Mouse (Mus musculus) heart, embryonic 14.5 days (tissue): ENCODE data around the gene Ly6g5b. TPM values are rescaled to one million over a fixed set of nuclear protein-coding genes. Genes with fewer than 3 reads are reported as not detected.
A peak's percentile ranks its signal among the peaks of the same experiment; 100 is the strongest.

Experiments used
- ATAC-seq: fragments of 200-750 bp; cut with Nextera tagmentation; 2 replicates; pipeline ENCODE4 v1.8.0; 2017; ENCODE audit warnings: low read depth, moderate TSS enrichment; ENCODE audit not compliant: insufficient number of reproducible peaks, insufficient read depth, low FRiP score
- H3K27ac ChIP-seq, 2 experiments: fragments of 200-500 bp in 1 of 2; fragments of 300-500 bp in 1 of 2; sonication (generic) in 1 of 2; replicated peaks in 1 of 2; 2 replicates each; pipeline ENCODE4 v1.5.1; 2012 to 2014; ENCODE audit warnings: low read depth in 2 of 2, low read length in 2 of 2, control low read depth in 1 of 2, mild to moderate bottlenecking in 1 of 2, mixed read lengths in 1 of 2; ENCODE audit not compliant: control insufficient read depth in 1 of 2, insufficient read depth in 1 of 2
- H3K27me3 ChIP-seq: fragments of 300-500 bp; sonication (generic); 2 replicates; pipeline ENCODE4 v1.6.1; 2014; ENCODE audit warnings: mild to moderate bottlenecking, low read length, control low read depth; ENCODE audit not compliant: control insufficient read depth, insufficient read depth
- H3K36me3 ChIP-seq: fragments of 300-500 bp; sonication (generic); 2 replicates; pipeline ENCODE4 v1.6.1; 2014; ENCODE audit warnings: mild to moderate bottlenecking, control low read depth, low read length, mixed read lengths; ENCODE audit not compliant: control insufficient read depth, insufficient read depth
- H3K4me1 ChIP-seq, 2 experiments: fragments of 200-500 bp in 1 of 2; fragments of 300-500 bp in 1 of 2; sonication (generic) in 1 of 2; 2 replicates each; pipeline ENCODE4 v1.6.1; 2012 to 2014; ENCODE audit warnings: low read length in 2 of 2, control low read depth in 1 of 2, mixed read lengths in 1 of 2; ENCODE audit not compliant: control insufficient read depth in 2 of 2, insufficient read depth in 2 of 2
- H3K4me2 ChIP-seq: fragments of 300-500 bp; sonication (generic); 2 replicates; pipeline ENCODE4 v1.6.1; 2014; ENCODE audit warnings: mild to moderate bottlenecking, low read length
- H3K4me3 ChIP-seq, 2 experiments: fragments of 200-500 bp in 1 of 2; fragments of 300-500 bp in 1 of 2; sonication (generic) in 1 of 2; 2 replicates each; pipeline ENCODE4 v1.5.1; 2012 to 2014; ENCODE audit warnings: low read length in 2 of 2, mild to moderate bottlenecking in 2 of 2, control low read depth in 1 of 2, low read depth in 1 of 2, moderate library complexity in 1 of 2; ENCODE audit not compliant: control insufficient read depth in 1 of 2, insufficient read depth in 1 of 2
- H3K9ac ChIP-seq: fragments of 300-500 bp; sonication (generic); 2 replicates; pipeline ENCODE4 v1.6.1; 2014; ENCODE audit warnings: mild to moderate bottlenecking, low read length
- H3K9me3 ChIP-seq: fragments of 300-500 bp; sonication (generic); 2 replicates; pipeline ENCODE4 v1.6.1; 2016; ENCODE audit warnings: low read length, control low read depth; ENCODE audit not compliant: control insufficient read depth
- WGBS: fragments of 180-500 bp; shearing (Covaris S2); extraction: QIAGEN DNeasy Blood & Tissue Kit; methylation state at CpG from one replicate; pipeline ENCODE4 v1.1.7; 2014; 5-methylcytosine and 5-hydroxymethylcytosine counted together
- polyA plus RNA-seq: library from polyadenylated mRNA; unstranded; fragments of >200 nt; fragmentation: Nextera tagmentation; extraction: Ambion mirVana; gene quantifications from 2 replicates; pipeline ENCODE4 v1.2.1, GENCODE M21; 2014

Ly6g5b gene
- polyA plus RNA-seq, 1 experiment from 2014 or later = 0.28 TPM

DNA sequence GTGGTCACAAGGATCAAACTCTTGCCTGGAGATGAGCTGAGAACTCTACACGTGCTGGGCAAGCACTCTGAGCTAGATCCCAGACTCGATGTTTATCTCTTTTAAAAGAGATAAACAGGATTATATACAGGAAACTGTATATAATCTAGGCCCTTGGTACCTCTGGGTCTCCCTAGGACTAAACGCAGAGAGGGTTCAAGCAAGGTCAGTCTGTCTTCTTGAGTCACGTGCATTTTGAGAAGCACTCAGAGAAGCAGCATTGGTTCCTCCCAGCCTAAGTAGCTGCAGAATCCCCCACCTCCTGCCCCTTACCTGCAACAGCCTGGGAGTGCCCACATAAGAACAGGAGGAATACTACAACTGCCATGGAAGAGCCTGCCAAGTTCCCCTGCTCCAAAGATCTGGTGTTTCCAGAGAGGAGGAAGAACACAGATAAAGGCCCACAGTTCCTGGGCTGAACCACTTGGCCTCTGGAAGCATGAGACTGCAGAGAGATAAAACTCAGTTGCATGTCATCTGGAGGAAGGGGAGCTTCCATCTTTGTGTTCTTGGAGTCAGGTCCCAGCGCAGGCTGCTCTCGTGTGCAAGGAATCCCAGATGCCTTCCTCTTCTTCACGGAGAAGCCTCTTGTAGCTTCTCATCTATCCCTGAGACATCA, 29.9 kb downstream of the Ly6g5b start, which contains the start of gene Ly6g6f:
Gene Ly6g6f (minus strand): TSS at position 403 of the 658 bp plus-strand sequence.
- Histone ChIP-seq H3K36me3 (no peaks in the 10 kb centered on the region), H3K9ac (no peak within 1 kb of the TSS), H3K9me3 (no peaks in the 10 kb centered on the region), H3K27ac (no peak within 1 kb of the TSS), H3K4me2 (no peak within 1 kb of the TSS), H3K27me3 (0 out of 2 replicates have a peak, but pooled peaks cover 4% of the 10 kb centered on the region), H3K4me1 (peaks cover 6 to 8% of the 10 kb centered on the region in 2 experiments), H3K4me3 (no peak within 1 kb of the TSS)
- 54% methylated on average over 7 of the region's 7 CpGs for WGBS
- no peak for ATAC-seq

DNA sequence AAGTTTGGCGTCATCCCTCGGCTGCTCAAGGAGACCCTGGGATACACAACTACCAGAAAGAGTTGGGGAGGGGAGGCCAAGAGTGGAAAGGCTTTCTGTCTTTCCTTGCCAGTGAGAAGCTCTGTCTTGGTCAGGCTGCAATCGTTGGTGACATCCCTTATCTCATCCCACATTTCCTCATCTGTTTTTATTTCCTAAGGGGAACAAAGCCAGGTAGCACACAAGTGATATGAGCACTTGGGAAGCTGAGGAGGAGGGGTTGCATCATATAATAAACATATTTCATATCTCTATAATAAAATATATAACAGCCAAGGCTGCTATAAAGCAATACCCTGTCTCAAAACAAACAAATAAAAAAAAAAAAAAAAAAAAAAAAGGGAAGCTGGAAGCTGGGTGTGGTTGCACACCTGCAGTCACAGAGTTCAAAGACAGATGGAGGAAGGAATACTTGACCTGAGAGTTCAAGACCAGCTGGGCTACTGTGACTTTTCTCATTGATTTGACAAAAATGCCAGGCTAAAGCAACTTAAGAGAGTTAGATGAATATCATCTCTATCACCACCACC, 31.2 kb downstream of the Ly6g5b start:
- H3K9ac ChIP-seq = no peak overlapping the region
- H3K4me1 ChIP-seq = peaks cover 9 to 11% of the 10 kb centered on the region in 2 experiments
- no peaks in the 10 kb centered on the region for H3K9me3 ChIP-seq
- no peak overlapping the region for H3K4me2 ChIP-seq
- H3K36me3 ChIP-seq = no peaks in the 10 kb centered on the region
- H3K27ac ChIP-seq = no peak overlapping the region
- no peak overlapping the region for H3K4me3 ChIP-seq
- no peak for ATAC-seq
- H3K27me3 ChIP-seq = 0 out of 2 replicates have a peak, but pooled peaks cover 4% of the 10 kb centered on the region
- 62% methylated on average over 3 of the region's 3 CpGs for WGBS

DNA sequence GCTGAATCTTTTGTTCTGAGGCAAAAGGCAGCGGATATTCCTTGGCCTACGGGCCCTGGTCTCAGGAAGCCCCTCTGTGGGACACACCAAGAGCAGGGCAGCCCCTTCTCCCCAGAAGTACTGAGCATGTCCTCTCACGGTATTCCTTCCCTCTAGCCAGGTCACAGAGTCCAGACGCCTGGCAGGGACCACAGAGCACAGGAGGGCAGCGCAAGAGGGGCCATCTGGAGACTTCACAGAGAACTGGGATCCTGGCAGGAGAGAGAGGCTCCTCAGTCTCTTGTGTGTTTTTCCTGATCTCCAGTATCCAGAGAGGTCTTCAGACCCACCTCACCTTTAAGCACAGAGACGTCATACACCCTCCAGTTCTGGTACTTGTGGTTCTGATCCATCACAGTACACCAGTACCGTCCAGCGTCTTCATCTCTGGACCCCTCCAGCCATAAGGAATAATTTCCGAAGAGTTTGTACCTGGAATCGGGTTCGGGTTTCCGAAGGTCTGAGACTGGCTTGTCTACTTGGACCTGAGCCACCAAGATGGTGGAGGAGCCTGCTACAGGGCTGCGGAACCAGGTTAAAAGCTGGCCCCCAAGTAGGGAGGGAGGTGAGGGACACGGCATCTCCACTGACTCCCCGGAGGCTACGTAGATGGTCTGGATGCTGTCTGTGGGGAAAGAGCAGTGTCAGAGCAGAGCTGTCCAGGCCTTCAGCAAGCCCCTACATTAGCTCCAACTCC, 32.2 kb downstream of the Ly6g5b start:
- H3K27ac ChIP-seq = no peak overlapping the region
- WGBS = 76% methylated on average over 16 of the region's 16 CpGs
- no peak overlapping the region for H3K4me3 ChIP-seq
- no peak for ATAC-seq
- no peak overlapping the region for H3K4me2 ChIP-seq
- no peak overlapping the region for H3K9ac ChIP-seq
- no peaks in the 10 kb centered on the region for H3K9me3 ChIP-seq
- H3K36me3 ChIP-seq = no peaks in the 10 kb centered on the region
- H3K27me3 ChIP-seq = 0 out of 2 replicates have a peak, but pooled peaks cover 4% of the 10 kb centered on the region
- peaks cover 9 to 11% of the 10 kb centered on the region in 2 experiments for H3K4me1 ChIP-seq

DNA sequence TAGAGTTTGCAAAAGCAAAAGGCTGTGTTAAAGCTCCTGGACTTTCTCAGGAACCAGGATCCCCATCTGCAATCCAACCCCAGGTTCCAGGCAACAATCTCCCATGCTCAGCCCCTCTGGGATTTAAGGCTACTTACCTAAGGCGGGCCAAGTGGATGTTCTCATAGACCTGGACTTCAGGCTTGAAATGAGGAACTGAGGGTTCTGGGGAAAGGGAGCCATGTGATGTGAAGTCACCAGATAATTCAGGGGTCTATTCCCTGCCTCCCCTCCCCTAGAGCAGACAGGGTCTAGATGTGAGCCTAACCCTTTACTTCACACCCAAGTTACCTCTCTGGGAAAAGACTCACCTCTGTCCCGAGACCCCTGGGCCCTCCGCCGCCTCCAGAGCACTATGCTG, 34.5 kb downstream of the Ly6g5b start:
- Histone ChIP-seq H3K9me3 (no peaks in the 10 kb centered on the region), H3K27ac (no peak overlapping the region), H3K9ac (peak overlapping the region; percentile 40; the same call in 1 of the 2 replicates), H3K4me3 (no peak overlapping the region), H3K4me2 (no peak overlapping the region), H3K27me3 (0 out of 2 replicates have a peak, but pooled peaks cover 4% of the 10 kb centered on the region), H3K4me1 (peaks cover 15 to 20% of the 10 kb centered on the region in 2 experiments), H3K36me3 (no peaks in the 10 kb centered on the region)
- ATAC-seq = no peak
- 87% methylated on average over 4 of the region's 4 CpGs for WGBS

DNA sequence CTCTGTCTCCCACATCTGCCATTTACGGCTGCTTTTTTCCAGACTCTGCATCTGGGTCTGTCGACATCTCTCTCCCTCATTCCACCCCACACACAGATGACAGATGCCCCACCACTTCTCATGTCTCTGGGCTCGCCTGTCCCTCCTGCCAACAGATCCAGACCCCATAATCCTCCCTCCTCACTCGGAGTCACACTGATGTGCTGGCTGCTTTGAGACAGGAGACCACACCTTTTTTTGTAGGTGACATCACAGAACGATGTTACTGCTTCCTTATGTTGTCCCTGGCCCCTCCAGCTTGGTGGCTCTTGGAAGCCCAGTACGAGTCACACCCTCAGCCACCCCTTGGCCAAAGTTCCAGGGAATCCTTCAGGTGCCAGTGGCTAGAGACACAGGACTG, 35.0 kb downstream of the Ly6g5b start:
- Histone ChIP-seq H3K27me3 (0 out of 2 replicates have a peak, but pooled peaks cover 4% of the 10 kb centered on the region), H3K36me3 (no peaks in the 10 kb centered on the region), H3K4me2 (peak overlapping the region; percentile 56), H3K4me1 (peaks cover 15 to 20% of the 10 kb centered on the region in 2 experiments), H3K9me3 (no peaks in the 10 kb centered on the region), H3K27ac (0 out of 4 replicates have a peak overlapping the region, but pooled peaks of 1 of the 2 experiments have one; percentile 1), H3K4me3 (no peak overlapping the region), H3K9ac (peak overlapping the region; percentile 40; the same call in 1 of the 2 replicates)
- no peak for ATAC-seq
- WGBS = 27% methylated on average over 6 of the region's 6 CpGs

DNA sequence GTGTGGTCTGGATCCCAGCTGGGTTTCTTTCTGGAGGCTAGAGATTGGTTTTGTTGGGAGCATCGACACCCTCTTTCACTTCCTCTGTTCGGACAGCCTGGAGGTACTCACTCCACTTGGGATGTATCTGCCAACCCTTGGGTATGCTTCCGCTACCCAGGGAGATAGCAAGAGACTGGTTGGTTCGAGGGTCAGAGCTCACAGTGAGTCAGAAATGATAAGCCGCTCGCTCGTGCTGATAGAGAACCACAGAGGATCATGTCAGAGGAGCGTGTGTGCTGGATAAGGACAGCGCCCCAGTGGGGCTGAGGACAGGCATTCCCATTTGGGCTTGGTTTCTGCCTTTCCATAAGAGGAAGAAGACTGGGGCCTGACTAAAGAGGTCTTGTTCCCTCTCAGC, 35.5 kb downstream of the Ly6g5b start:
- H3K4me3 ChIP-seq = peak overlapping the region; percentile 8 to 16; a peak in 2 of 4 replicates
- peak overlapping the region; percentile 40; the same call in 1 of the 2 replicates for H3K9ac ChIP-seq
- H3K4me2 ChIP-seq = peak overlapping the region; percentile 56
- 0 out of 2 replicates have a peak, but pooled peaks have one; percentile 12 for ATAC-seq
- WGBS = 2% methylated on average over 9 of the region's 9 CpGs
- peaks cover 15 to 20% of the 10 kb centered on the region in 2 experiments for H3K4me1 ChIP-seq
- no peaks in the 10 kb centered on the region for H3K9me3 ChIP-seq
- H3K36me3 ChIP-seq = no peaks in the 10 kb centered on the region
- 0 out of 2 replicates have a peak, but pooled peaks cover 4% of the 10 kb centered on the region for H3K27me3 ChIP-seq
- 0 out of 4 replicates have a peak overlapping the region, but pooled peaks of 1 of the 2 experiments have one; percentile 1 for H3K27ac ChIP-seq

DNA sequence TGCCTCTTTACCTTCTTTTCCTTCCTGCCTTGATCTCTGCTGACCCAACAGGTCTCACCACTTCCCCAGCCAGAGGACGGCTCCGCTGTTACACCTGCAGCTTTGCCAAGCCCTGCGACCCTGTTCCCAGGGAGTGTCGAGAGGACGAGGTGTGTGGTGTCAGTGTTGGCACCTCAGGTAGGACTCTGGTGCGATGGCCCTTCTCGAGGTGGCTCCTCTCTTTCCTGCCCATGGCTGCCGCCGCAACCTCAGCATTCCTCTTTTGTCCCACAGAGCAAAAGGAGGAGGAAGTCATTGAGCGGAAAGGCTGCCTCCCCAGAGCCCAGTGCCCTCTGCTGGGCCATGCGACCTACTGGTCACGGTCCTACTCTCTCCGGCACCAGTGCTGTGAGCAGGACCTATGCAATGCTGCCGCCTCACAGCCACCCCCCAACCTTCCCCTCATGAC, 37.4 kb downstream of the Ly6g5b start, which contains the start of gene Ly6g6d:
Gene Ly6g6d (minus strand): TSS at position 280 of the 448 bp plus-strand sequence.
- Histone ChIP-seq H3K4me3 (peak within 1 kb of the TSS; percentile 30 to 34), H3K9me3 (no peaks in the 10 kb centered on the region), H3K4me1 (peaks cover 15 to 20% of the 10 kb centered on the region in 2 experiments), H3K36me3 (no peaks in the 10 kb centered on the region), H3K27ac (peak within 1 kb of the TSS in 1 of 2 experiments; percentile 59; a peak in 2 of 4 replicates), H3K9ac (peak within 1 kb of the TSS; percentile 75), H3K4me2 (peak within 1 kb of the TSS; percentile 69), H3K27me3 (0 out of 2 replicates have a peak, but pooled peaks cover 4% of the 10 kb centered on the region)
- 13% methylated on average over 14 of the region's 14 CpGs for WGBS
- peak; percentile 70; the same call in 1 of the 2 replicates for ATAC-seq
